Mouse (Mus musculus): ENCODE results near the gene Kctd15. TPM values are rescaled to one million over a fixed set of nuclear protein-coding genes. Genes with fewer than 3 reads are reported as not detected.

Gene Kctd15
- total and polyA plus RNA-seq, 3 experiments = 3.6 to 5.7 (median 3.8) TPM

- 45% methylated on average over 7 of the region's 7 CpGs for WGBS
- TF ChIP-seq CTCF (IDR thresholded peaks at IDR 0.05) (no peak), POLR2A (IDR thresholded peaks at IDR 0.05; ENCODE audit: insufficient read depth, low read depth, low read length) (no peak)
- no peak overlapping the region for H3K4me3 ChIP-seq
- no peak overlapping the region for H3K9ac ChIP-seq (ENCODE audit: low read depth, low read length)
- H3K27me3 ChIP-seq (ENCODE audit: control insufficient read depth, insufficient read depth, low read length) = no peaks in the 10 kb centered on the region; the same call in none of the 2 replicates
- H3K27ac ChIP-seq = no peak overlapping the region
- no peak for DNase-seq
- intact Hi-C loops (cut with DNase I) = no loop called here
- H3K36me3 ChIP-seq (ENCODE audit: control insufficient read depth, insufficient read depth, low read length) = no peaks in the 10 kb centered on the region
- H3K4me1 ChIP-seq (ENCODE audit: control insufficient read depth, insufficient read depth, low read length) = no peaks in the 10 kb centered on the region
- H3K79me2 ChIP-seq (replicated peaks; ENCODE audit: control insufficient read depth, insufficient read depth, low read length) = no peaks in the 10 kb centered on the region
These were observed 6.6 kb upstream of the Kctd15 start for GRCm38 (mm10) chr7:34663145-34663544.

GRCm38 (mm10) chr7:34662227-34662626, 5.7 kb upstream of the Kctd15 start:
- Histone ChIP-seq H3K4me3 (no peak overlapping the region), H3K4me1 (ENCODE audit: control insufficient read depth, insufficient read depth, low read length) (no peaks in the 10 kb centered on the region), H3K9ac (ENCODE audit: low read depth, low read length) (no peak overlapping the region), H3K27ac (no peak overlapping the region), H3K79me2 (replicated peaks; ENCODE audit: control insufficient read depth, insufficient read depth, low read length) (no peaks in the 10 kb centered on the region), H3K27me3 (ENCODE audit: control insufficient read depth, insufficient read depth, low read length) (no peaks in the 10 kb centered on the region; the same call in none of the 2 replicates), H3K36me3 (ENCODE audit: control insufficient read depth, insufficient read depth, low read length) (no peaks in the 10 kb centered on the region)
- WGBS = 36% methylated on average over 5 of the region's 5 CpGs
- no peak for DNase-seq
- TF ChIP-seq CTCF (IDR thresholded peaks at IDR 0.05) (no peak), POLR2A (IDR thresholded peaks at IDR 0.05; ENCODE audit: insufficient read depth, low read depth, low read length) (no peak), EP300 (IDR thresholded peaks at IDR 0.05; ENCODE audit: insufficient read depth, low read depth, low read length) (no peak)
- intact Hi-C loops (cut with DNase I) = no loop called here

GRCm38 (mm10) chr7:34659386-34660085, 3.0 kb upstream of the Kctd15 start:
- 78% methylated on average over 6 of the region's 6 CpGs for WGBS
- intact Hi-C loops (cut with DNase I) = loop anchor here (5.0 to 10.0 kb wide), 5 partner anchors 42 to 395 kb away; no protein-coding TSS in a partner anchor
- DNase-seq = no peak
- no peak overlapping the region for H3K4me3 ChIP-seq
- no peak overlapping the region for H3K9ac ChIP-seq (ENCODE audit: low read depth, low read length)
- no peaks in the 10 kb centered on the region; the same call in none of the 2 replicates for H3K27me3 ChIP-seq (ENCODE audit: control insufficient read depth, insufficient read depth, low read length)
- no peaks in the 10 kb centered on the region for H3K4me1 ChIP-seq (ENCODE audit: control insufficient read depth, insufficient read depth, low read length)
- H3K36me3 ChIP-seq (ENCODE audit: control insufficient read depth, insufficient read depth, low read length) = no peaks in the 10 kb centered on the region
- H3K27ac ChIP-seq = no peak overlapping the region
- TF ChIP-seq EP300 (IDR thresholded peaks at IDR 0.05; ENCODE audit: insufficient read depth, low read depth, low read length) (no peak), CTCF (IDR thresholded peaks at IDR 0.05) (no peak), POLR2A (IDR thresholded peaks at IDR 0.05; ENCODE audit: insufficient read depth, low read depth, low read length) (no peak)
- H3K79me2 ChIP-seq (replicated peaks; ENCODE audit: control insufficient read depth, insufficient read depth, low read length) = no peaks in the 10 kb centered on the region

- Histone ChIP-seq H3K79me2 (replicated peaks; ENCODE audit: control insufficient read depth, insufficient read depth, low read length) (no peaks in the 10 kb centered on the region), H3K9ac (ENCODE audit: low read depth, low read length) (peak overlapping the region; percentile 73), H3K4me3 (peak overlapping the region; percentile 66), H3K27me3 (ENCODE audit: control insufficient read depth, insufficient read depth, low read length) (peaks cover 1% of the 10 kb centered on the region; the same call in 1 of the 2 replicates), H3K27ac (peak overlapping the region; percentile 76), H3K36me3 (ENCODE audit: control insufficient read depth, insufficient read depth, low read length) (no peaks in the 10 kb centered on the region), H3K4me1 (ENCODE audit: control insufficient read depth, insufficient read depth, low read length) (no peaks in the 10 kb centered on the region)
- DNase-seq = peak; percentile 91 to 92
- TF ChIP-seq CTCF (IDR thresholded peaks at IDR 0.05) (peak; percentile 90), EP300 (IDR thresholded peaks at IDR 0.05; ENCODE audit: insufficient read depth, low read depth, low read length) (no peak), POLR2A (IDR thresholded peaks at IDR 0.05; ENCODE audit: insufficient read depth, low read depth, low read length) (peak; percentile 39; the same call in 1 of the 2 replicates)
- intact Hi-C loops (cut with DNase I) = loop anchor here (1.0 to 10.0 kb wide), 6 partner anchors 25 to 390 kb away; no protein-coding TSS in a partner anchor
- WGBS = under 1% methylated on average over 52 of the region's 74 CpGs
These were observed 1.3 kb downstream of the Kctd15 start for GRCm38 (mm10) chr7:34655086-34655839.

GRCm38 (mm10) chr7:34654441-34655085, 2.0 kb downstream of the Kctd15 start:
- Histone ChIP-seq H3K9ac (ENCODE audit: low read depth, low read length) (peak overlapping the region; percentile 68), H3K27me3 (ENCODE audit: control insufficient read depth, insufficient read depth, low read length) (0 out of 2 replicates have a peak, but pooled peaks cover 1% of the 10 kb centered on the region), H3K4me3 (peak overlapping the region; percentile 66), H3K79me2 (replicated peaks; ENCODE audit: control insufficient read depth, insufficient read depth, low read length) (no peaks in the 10 kb centered on the region), H3K36me3 (ENCODE audit: control insufficient read depth, insufficient read depth, low read length) (no peaks in the 10 kb centered on the region), H3K4me1 (ENCODE audit: control insufficient read depth, insufficient read depth, low read length) (no peaks in the 10 kb centered on the region), H3K27ac (peak overlapping the region; percentile 76)
- under 1% methylated on average over 60 of the region's 81 CpGs for WGBS
- intact Hi-C loops (cut with DNase I) = loop anchor here (1.0 to 10.0 kb wide), 7 partner anchors 24 to 390 kb away; partner anchors contain the start of gene Lsm14a
- TF ChIP-seq POLR2A (IDR thresholded peaks at IDR 0.05; ENCODE audit: insufficient read depth, low read depth, low read length) (no peak), CTCF (IDR thresholded peaks at IDR 0.05) (no peak), EP300 (IDR thresholded peaks at IDR 0.05; ENCODE audit: insufficient read depth, low read depth, low read length) (no peak)
- peak; percentile 69 to 72 for DNase-seq
